Mouse (Mus musculus) forebrain, embryonic 12.5 days (tissue): ENCODE data around the gene Gm20696. TPM values are rescaled to one million over a fixed set of nuclear protein-coding genes. Genes with fewer than 3 reads are reported as not detected.

Experiments used
- ATAC-seq: fragments of 200-750 bp; cut with Nextera tagmentation; 2 replicates; pipeline ENCODE4 v1.8.0; 2017; ENCODE audit warnings: moderate TSS enrichment; ENCODE audit not compliant: low FRiP score
- H3K27ac ChIP-seq: fragments of 300-500 bp; sonication (generic); 2 replicates; pipeline ENCODE4 v1.5.1; 2016; ENCODE audit warnings: mild to moderate bottlenecking
- H3K27me3 ChIP-seq: fragments of 300-500 bp; sonication (generic); 2 replicates; pipeline ENCODE4 v1.6.1; 2016; ENCODE audit warnings: mild to moderate bottlenecking
- H3K36me3 ChIP-seq: fragments of 300-500 bp; sonication (generic); replicated peaks from 2 replicates; pipeline ENCODE4 v1.6.1; 2016; ENCODE audit warnings: mild to moderate bottlenecking
- H3K4me1 ChIP-seq: fragments of 300-500 bp; sonication (generic); 2 replicates; pipeline ENCODE4 v1.6.1; 2016
- H3K4me2 ChIP-seq: fragments of 300-500 bp; sonication (generic); 2 replicates; pipeline ENCODE4 v1.6.1; 2016; ENCODE audit warnings: mild to moderate bottlenecking, moderate library complexity
- H3K4me3 ChIP-seq: fragments of 300-500 bp; sonication (generic); replicated peaks from 2 replicates; pipeline ENCODE4 v1.5.1; 2016; ENCODE audit warnings: mild to moderate bottlenecking
- H3K9ac ChIP-seq: fragments of 300-500 bp; sonication (generic); 2 replicates; pipeline ENCODE4 v1.6.1; 2016; ENCODE audit warnings: mild to moderate bottlenecking
- H3K9me3 ChIP-seq: fragments of 300-500 bp; sonication (generic); 2 replicates; pipeline ENCODE4 v1.6.1; 2016
- WGBS: fragments of 180-500 bp; shearing (Covaris S2); methylation state at CpG from one replicate; pipeline ENCODE4 v1.1.7; 2016; 5-methylcytosine and 5-hydroxymethylcytosine counted together
- polyA plus RNA-seq: library from polyadenylated mRNA; unstranded; fragments of >200 nt; fragmentation: Nextera tagmentation; extraction: Ambion mirVana; gene quantifications from 2 replicates; pipeline ENCODE4 v1.2.1, GENCODE M21; 2016

The Gm20696 gene
- polyA plus RNA-seq, 1 experiment from 2014 or later = 6.0 TPM

GRCm38 (mm10) chr6:99377716-99378115 is 288.9 kb downstream of the Gm20696 start:
- Histone ChIP-seq H3K4me1 (peaks cover 28% of the 10 kb centered on the region), H3K4me3 (no peak overlapping the region), H3K27me3 (no peaks in the 10 kb centered on the region), H3K27ac (no peak overlapping the region), H3K4me2 (no peak overlapping the region), H3K36me3 (no peaks in the 10 kb centered on the region), H3K9me3 (no peaks in the 10 kb centered on the region), H3K9ac (no peak overlapping the region)
- WGBS = 53% methylated on average over 4 of the region's 4 CpGs
- no peak for ATAC-seq

- H3K4me3 ChIP-seq = no peak overlapping the region
- no peak for ATAC-seq
- no peak overlapping the region for H3K27ac ChIP-seq
- peaks cover 28% of the 10 kb centered on the region for H3K4me1 ChIP-seq
- no peaks in the 10 kb centered on the region for H3K27me3 ChIP-seq
- H3K36me3 ChIP-seq = no peaks in the 10 kb centered on the region
- H3K9ac ChIP-seq = no peak overlapping the region
- H3K4me2 ChIP-seq = no peak overlapping the region
- H3K9me3 ChIP-seq = no peaks in the 10 kb centered on the region
- 63% methylated on average over 2 of the region's 2 CpGs for WGBS
Measured at GRCm38 (mm10) chr6:99377131-99377530, 289.5 kb downstream of the Gm20696 start.

- 85% methylated on average over 8 of the region's 8 CpGs for WGBS
- ATAC-seq = no peak
- H3K9ac ChIP-seq = no peak overlapping the region
Measured at GRCm38 (mm10) chr6:99376721-99377120, 289.9 kb downstream of the Gm20696 start.

DNA sequence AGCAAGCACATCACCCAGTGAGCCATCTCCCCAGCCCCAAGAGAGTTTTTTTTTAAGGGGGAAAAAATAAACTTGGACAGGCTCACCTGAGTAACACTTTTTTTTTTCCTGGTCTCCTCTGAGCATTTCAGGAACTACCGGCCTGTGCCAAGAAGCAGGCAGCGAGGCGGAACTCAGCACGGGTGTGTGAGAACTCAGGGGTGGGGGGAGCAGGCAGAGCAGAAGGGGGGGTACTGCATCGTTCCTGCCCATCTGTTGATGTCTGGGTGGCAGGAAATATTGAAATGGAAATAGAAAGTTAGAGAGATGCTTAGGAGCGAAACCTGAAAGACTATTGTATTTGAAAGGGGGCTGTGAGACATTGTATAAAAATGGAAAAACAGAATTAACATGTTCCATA is 290.7 kb downstream of the Gm20696 start:
- H3K4me1 ChIP-seq = peaks cover 25% of the 10 kb centered on the region
- no peak overlapping the region for H3K4me3 ChIP-seq
- H3K27me3 ChIP-seq = no peaks in the 10 kb centered on the region
- no peak for ATAC-seq
- no peak overlapping the region for H3K9ac ChIP-seq
- WGBS = 66% methylated on average over 6 of the region's 6 CpGs
- H3K36me3 ChIP-seq = no peaks in the 10 kb centered on the region
- no peak overlapping the region for H3K4me2 ChIP-seq
- H3K9me3 ChIP-seq = no peaks in the 10 kb centered on the region
- H3K27ac ChIP-seq = no peak overlapping the region

More at GRCm38 (mm10) chr6:99376721-99377120, 289.9 kb downstream of the Gm20696 start:
- Histone ChIP-seq H3K4me3 (no peak overlapping the region), H3K27me3 (no peaks in the 10 kb centered on the region), H3K27ac (no peak overlapping the region), H3K4me1 (peaks cover 26% of the 10 kb centered on the region), H3K36me3 (no peaks in the 10 kb centered on the region), H3K9me3 (no peaks in the 10 kb centered on the region), H3K4me2 (no peak overlapping the region)

GRCm38 (mm10) chr6:99375376-99375775 is 291.2 kb downstream of the Gm20696 start:
- Histone ChIP-seq H3K9ac (no peak overlapping the region), H3K4me3 (no peak overlapping the region), H3K9me3 (no peaks in the 10 kb centered on the region), H3K36me3 (no peaks in the 10 kb centered on the region), H3K27me3 (no peaks in the 10 kb centered on the region), H3K4me1 (peaks cover 25% of the 10 kb centered on the region), H3K27ac (no peak overlapping the region; the same call in 1 of the 2 replicates), H3K4me2 (no peak overlapping the region)
- 84% methylated on average over 4 of the region's 4 CpGs for WGBS
- no peak for ATAC-seq

- H3K9ac ChIP-seq = no peak overlapping the region
- H3K9me3 ChIP-seq = no peaks in the 10 kb centered on the region
- no peaks in the 10 kb centered on the region for H3K27me3 ChIP-seq
- 74% methylated on average over 19 of the region's 19 CpGs for WGBS
- H3K4me1 ChIP-seq = peaks cover 25% of the 10 kb centered on the region
- no peak overlapping the region for H3K4me3 ChIP-seq
- H3K36me3 ChIP-seq = no peaks in the 10 kb centered on the region
- no peak overlapping the region for H3K27ac ChIP-seq
- no peak for ATAC-seq
- no peak overlapping the region for H3K4me2 ChIP-seq
Measured at GRCm38 (mm10) chr6:99374448-99375271, 291.9 kb downstream of the Gm20696 start.

- no peaks in the 10 kb centered on the region for H3K27me3 ChIP-seq
- no peak overlapping the region for H3K9ac ChIP-seq
- H3K36me3 ChIP-seq = no peaks in the 10 kb centered on the region
- ATAC-seq = no peak
- WGBS = 90% methylated on average over 5 of the region's 5 CpGs
- no peak overlapping the region for H3K4me3 ChIP-seq
- H3K4me2 ChIP-seq = no peak overlapping the region
- H3K4me1 ChIP-seq = peaks cover 21% of the 10 kb centered on the region
- no peak overlapping the region for H3K27ac ChIP-seq
- no peaks in the 10 kb centered on the region for H3K9me3 ChIP-seq
Measured at GRCm38 (mm10) chr6:99372427-99372826, 294.2 kb downstream of the Gm20696 start.

GRCm38 (mm10) chr6:99372016-99372415 is 294.6 kb downstream of the Gm20696 start:
- H3K36me3 ChIP-seq = no peaks in the 10 kb centered on the region
- ATAC-seq = no peak
- H3K9me3 ChIP-seq = no peaks in the 10 kb centered on the region
- peaks cover 17% of the 10 kb centered on the region; the same call in 1 of the 2 replicates for H3K4me1 ChIP-seq
- WGBS = 93% methylated on average over 6 of the region's 6 CpGs
- H3K27ac ChIP-seq = no peak overlapping the region
- H3K27me3 ChIP-seq = no peaks in the 10 kb centered on the region
- H3K4me2 ChIP-seq = no peak overlapping the region
- H3K4me3 ChIP-seq = no peak overlapping the region
- H3K9ac ChIP-seq = no peak overlapping the region

GRCm38 (mm10) chr6:99369931-99370330 is 296.7 kb downstream of the Gm20696 start:
- WGBS = 91% methylated on average over 2 of the region's 2 CpGs
- no peaks in the 10 kb centered on the region for H3K36me3 ChIP-seq
- no peaks in the 10 kb centered on the region for H3K27me3 ChIP-seq
- H3K9me3 ChIP-seq = no peaks in the 10 kb centered on the region
- H3K4me1 ChIP-seq = 0 out of 2 replicates have a peak, but pooled peaks cover under 1% of the 10 kb centered on the region
- no peak overlapping the region for H3K4me3 ChIP-seq
- no peak overlapping the region for H3K9ac ChIP-seq
- H3K4me2 ChIP-seq = no peak overlapping the region
- H3K27ac ChIP-seq = no peak overlapping the region
- no peak for ATAC-seq

- H3K9ac ChIP-seq = no peak overlapping the region
- no peak overlapping the region for H3K4me3 ChIP-seq
- no peak overlapping the region for H3K27ac ChIP-seq
- H3K27me3 ChIP-seq = no peaks in the 10 kb centered on the region
- ATAC-seq = no peak
- no peaks in the 10 kb centered on the region for H3K36me3 ChIP-seq
- H3K9me3 ChIP-seq = no peaks in the 10 kb centered on the region
- no peaks in the 10 kb centered on the region for H3K4me1 ChIP-seq
- WGBS = 87% methylated on average over 3 of the region's 3 CpGs
- H3K4me2 ChIP-seq = no peak overlapping the region
Measured at GRCm38 (mm10) chr6:99369156-99369555, 297.4 kb downstream of the Gm20696 start.

GRCm38 (mm10) chr6:99368118-99368753 is 298.4 kb downstream of the Gm20696 start:
- ATAC-seq = no peak
- 89% methylated on average over 4 of the region's 4 CpGs for WGBS
- H3K9ac ChIP-seq = no peak overlapping the region

GRCm38 (mm10) chr6:99364545-99364944 is 302.1 kb downstream of the Gm20696 start:
- H3K36me3 ChIP-seq = no peaks in the 10 kb centered on the region
- H3K9me3 ChIP-seq = no peaks in the 10 kb centered on the region
- H3K4me3 ChIP-seq = no peak overlapping the region
- H3K4me1 ChIP-seq = no peaks in the 10 kb centered on the region
- H3K4me2 ChIP-seq = no peak overlapping the region
- ATAC-seq = no peak
- no peaks in the 10 kb centered on the region for H3K27me3 ChIP-seq
- WGBS = 81% methylated on average over 6 of the region's 6 CpGs
- H3K9ac ChIP-seq = no peak overlapping the region
- H3K27ac ChIP-seq = no peak overlapping the region

More at GRCm38 (mm10) chr6:99368118-99368753, 298.4 kb downstream of the Gm20696 start:
- H3K36me3 ChIP-seq = no peaks in the 10 kb centered on the region
- H3K4me1 ChIP-seq = no peaks in the 10 kb centered on the region
- no peak overlapping the region for H3K4me3 ChIP-seq
- no peak overlapping the region for H3K4me2 ChIP-seq
- no peaks in the 10 kb centered on the region for H3K27me3 ChIP-seq
- no peaks in the 10 kb centered on the region for H3K9me3 ChIP-seq
- no peak overlapping the region for H3K27ac ChIP-seq
